Mouse (Mus musculus) erythroid progenitor cell, adult 5-6 weeks (primary cell): Measurements from ENCODE around the gene Atp8b4. TPM values are rescaled to one million over a fixed set of nuclear protein-coding genes. Genes with fewer than 3 reads are reported as not detected.
"Not testable (repeated sequence)": the region's sequence is repeated elsewhere in the genome, so short reads cannot be mapped to it uniquely, and the experiment has no call there.

Experiments
- ATAC-seq: replicated peaks from 2 replicates; pipeline ENCODE4 v1.8.0; 2016; ENCODE audit warnings: moderate number of reproducible peaks, mild to moderate bottlenecking, moderate TSS enrichment, inconsistent platforms; ENCODE audit not compliant: poor library complexity, low FRiP score, severe bottlenecking
- total RNA-seq, 2 experiments: library from RNA; stranded (forward) in 1 of 2; stranded (reverse) in 1 of 2; fragments of 150-400 nt in 1 of 2; fragments of 186-747, 209-891 nt in 1 of 2; gene quantifications; 2 replicates each; pipeline versions ENCODE4 v1.2.3 to v1.2.4; 2015 to 2017; ENCODE audit warnings: low replicate concordance in 2 of 2

The Atp8b4 gene
- total RNA-seq, 2 experiments from 2014 or later = 16.6 to 31.0 TPM

DNA sequence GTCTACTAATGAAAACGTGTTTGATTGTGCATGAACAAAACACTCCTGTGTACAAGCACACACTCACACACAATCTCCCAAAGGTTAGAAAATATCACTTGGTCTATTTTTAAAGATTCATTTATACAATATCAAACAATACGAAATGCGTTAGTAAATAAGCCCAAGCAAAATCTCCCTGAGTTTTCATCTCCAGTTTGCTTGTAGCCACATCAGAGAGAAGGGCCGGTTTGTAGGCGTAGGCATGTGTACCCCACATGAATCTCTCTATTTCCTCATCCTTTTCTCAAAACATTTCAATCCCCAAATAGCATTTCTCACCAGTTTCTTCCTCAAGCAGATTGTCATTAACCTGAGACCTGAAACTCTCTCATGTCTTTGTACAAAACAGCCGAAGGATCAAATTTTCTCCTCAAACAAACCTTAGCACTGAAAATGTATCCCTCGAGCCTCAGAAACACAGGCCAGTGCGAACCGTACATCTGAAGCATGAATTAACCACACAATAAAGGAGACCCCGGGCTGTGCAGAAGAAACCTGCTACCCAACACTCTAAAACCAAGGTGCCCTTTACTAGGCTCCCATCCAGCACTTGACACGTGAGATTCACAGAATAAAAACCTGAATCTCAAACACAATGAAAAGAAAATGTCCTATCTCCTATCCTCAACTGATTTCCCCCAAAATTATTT is 1.6 kb downstream of the Atp8b4 start:
- ATAC-seq = no peak

DNA sequence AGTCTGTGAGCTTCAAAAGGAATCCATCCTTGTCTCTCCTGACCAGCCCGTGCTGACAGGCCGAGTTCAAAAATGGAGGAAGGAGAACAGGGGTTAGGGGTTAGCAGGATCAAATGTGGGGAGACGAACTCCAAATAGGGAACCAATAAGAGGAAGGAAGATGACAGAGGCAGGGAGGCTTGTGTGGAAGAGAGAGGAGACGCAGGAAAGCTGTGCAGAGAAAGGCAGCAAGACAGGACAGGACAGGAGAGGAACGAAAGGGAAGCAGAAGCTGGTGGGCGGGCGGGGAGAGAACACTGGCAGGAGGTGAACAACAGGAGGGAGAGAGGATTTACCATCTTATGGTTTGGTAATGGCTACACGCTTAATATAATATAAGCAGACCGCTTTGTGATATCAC is 3.6 kb downstream of the Atp8b4 start:
- ATAC-seq = no peak

DNA sequence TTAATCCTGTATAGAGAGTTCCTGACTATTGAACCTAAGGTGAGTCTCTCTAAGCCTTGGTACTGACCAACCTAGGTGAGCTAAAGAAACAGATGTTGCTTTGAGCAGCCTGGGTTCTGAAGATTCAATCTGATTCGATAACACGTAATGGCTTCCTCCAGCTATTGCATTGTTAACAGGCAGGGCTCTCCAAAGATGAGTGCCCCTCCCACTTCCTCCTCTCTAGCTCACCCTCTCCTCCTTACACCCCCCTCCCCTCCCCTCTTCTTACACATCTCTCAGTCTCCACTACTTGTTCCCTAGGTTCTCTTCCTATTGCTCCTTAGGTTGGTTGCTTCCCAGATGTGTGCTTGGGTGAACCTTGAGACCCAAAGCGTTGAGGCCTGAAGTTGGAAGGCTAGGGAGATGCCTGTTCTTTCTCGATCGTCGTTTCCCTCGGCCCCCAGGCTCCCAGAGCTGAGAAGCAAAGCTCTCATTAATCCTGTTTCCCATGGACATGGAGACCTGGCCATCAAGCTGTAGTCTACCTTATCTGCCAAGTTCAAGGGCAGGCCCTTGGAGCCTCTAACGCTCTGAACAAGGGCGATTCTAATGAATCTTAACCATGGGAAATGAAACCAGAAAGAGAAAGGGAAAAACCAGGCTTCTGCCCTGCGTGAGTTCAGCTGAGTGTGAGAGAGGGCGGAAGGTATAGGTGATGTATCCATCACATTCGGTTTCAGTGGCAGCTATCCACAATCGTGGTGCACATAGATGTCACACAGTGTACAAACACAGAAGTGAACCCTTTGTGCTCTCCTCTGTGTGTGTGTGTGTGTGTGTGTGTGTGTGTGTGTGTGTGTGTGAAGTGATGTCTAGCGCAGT is 4.4 kb downstream of the Atp8b4 start:
- ATAC-seq = no peak

DNA sequence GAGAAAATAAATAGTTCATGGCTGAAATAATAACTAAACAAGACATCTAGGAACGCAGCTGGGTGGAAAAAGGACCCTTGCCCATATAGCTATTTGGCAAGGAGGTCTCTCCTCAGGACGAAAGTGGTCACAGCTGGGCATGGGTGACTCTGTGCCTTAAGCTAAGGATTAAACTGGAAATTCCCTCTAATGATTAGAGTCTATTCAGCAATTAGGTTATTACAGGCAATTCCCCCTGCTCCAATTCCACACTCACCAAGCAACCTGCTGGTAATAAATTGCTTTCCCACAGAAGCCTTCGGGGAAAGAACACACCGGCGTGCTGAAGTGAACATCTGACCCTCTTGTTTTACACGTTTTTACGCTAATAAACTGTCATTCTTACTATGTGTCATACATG is 5.2 kb downstream of the Atp8b4 start:
- ATAC-seq = no peak

DNA sequence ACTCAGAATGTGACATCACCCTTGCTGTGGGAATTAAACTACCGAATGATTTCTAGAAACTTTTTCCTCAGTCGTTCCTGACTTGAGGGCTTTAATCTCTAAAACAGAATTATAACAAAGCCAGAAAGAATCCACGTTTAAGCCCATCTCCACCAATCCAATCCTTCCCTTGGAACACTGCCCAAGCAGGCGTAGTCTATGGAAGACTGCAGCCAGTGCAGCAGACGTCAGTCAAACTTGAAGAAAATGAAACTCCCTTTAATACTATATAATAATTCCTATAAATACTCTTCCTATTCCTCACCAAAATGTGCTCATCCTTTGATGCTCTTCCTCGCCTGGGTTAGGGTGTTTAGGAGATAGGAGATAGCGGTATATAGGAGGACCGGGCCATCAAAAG is 7.2 kb downstream of the Atp8b4 start:
- ATAC-seq = no peak

DNA sequence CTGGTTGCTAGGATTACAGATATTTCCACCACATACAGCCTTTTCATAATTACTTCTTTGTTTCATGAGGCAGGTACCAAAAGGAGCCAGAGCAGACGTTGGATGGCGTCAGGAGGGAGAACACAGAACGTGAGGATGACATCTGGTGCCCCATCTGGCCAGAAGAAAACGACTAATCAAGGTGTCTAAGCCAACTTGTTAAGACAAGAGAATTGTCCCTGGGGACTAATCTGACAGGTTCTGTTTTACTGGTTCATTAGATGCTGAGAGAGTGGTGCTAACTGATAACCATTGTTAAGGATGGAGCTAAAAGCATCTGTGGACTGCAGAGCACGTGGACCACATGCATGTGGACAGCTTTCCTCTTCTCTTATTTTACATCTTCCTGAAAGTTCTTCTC is 7.8 kb downstream of the Atp8b4 start:
- ATAC-seq = no peak

DNA sequence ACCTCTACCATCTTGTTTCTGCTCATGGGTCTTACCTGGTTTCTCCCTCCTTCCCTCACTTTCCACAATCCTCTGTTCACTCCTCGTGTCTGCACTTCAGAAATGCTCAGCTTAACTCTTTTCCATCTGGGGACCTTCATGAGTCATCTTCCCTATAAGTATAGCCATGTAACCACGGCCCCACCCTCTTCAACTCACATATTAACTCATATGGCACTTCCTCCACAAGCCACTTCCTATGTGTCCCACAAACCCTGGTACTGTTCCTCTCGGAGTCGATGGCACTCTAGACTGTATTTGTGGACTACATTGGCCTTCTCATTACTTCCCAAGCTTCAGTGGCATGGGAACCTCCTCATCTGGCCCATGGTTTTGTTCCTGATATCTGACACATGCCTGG is 9.0 kb downstream of the Atp8b4 start:
- ATAC-seq = no peak

DNA sequence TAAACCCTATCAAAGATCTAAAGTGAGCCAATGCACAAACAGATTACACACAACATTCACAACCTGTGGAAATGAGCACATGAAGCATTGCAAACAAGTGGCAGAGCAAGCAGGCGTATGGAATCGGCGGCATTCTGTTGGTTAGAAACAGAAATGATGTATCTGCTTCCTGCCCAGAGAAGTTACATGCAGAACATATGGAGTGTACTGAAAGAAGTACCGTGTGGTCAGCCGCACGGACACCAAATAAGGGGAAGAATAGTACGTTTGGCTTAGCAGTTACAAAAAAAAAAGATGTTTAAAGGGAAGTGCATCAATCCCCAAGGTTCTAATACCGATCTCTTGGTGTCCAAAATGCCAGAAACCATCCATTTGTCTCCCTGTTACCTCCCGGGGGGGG is 9.9 kb downstream of the Atp8b4 start:
- ATAC-seq = no peak

DNA sequence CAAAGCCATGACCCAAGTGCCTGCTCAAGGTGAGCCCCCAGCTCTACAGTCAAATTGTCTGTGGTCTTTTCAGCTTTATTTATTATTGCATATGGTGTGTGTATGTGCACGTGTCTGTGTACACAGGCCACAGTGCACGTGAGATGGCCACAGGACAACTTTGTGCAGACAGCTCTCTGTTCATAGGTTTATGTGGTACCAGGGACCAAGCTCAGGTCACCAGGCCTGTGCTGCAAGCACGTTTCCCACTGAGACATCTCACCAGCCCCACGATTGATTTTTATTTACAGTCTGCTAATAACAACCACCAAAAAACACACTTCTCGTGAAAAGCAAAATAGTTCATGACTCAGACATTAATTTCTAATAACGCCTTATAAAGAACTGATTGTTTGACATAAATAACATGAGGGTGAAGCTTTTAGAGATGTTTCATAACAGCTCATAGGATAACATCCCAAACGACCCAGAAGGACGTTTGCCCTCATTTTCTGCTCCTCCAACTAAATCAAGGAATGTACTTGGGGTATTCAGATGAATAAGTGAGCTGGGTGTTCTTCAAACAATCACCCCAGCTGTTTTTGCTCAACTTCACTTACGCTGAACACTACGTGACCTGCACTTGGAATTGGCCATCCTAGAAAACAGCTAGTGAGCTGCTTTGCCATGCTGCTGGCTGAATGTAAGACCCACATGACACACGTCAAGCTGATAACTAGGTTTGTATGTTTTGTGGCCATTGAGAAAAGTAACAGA is 15.0 kb downstream of the Atp8b4 start:
- no peak for ATAC-seq

DNA sequence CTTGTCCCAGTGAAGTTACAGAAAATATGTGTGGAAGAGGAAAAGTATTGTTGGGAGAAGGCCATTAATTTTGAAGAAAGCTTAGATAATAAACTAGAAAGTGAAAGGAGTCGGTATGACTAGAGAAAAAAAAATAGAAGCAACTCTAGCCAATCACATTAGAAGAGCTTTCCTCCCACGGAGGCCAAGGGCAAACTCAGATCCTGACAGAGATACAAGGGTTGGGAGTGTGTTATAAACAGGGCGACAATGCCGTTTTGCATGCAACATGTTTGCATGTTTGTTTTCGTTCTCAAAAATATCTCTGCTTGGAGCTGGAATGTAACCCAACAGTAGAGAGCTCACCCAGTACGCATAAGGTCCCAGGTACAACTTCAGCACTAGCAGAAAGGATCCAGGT is 17.1 kb downstream of the Atp8b4 start:
- no peak for ATAC-seq

DNA sequence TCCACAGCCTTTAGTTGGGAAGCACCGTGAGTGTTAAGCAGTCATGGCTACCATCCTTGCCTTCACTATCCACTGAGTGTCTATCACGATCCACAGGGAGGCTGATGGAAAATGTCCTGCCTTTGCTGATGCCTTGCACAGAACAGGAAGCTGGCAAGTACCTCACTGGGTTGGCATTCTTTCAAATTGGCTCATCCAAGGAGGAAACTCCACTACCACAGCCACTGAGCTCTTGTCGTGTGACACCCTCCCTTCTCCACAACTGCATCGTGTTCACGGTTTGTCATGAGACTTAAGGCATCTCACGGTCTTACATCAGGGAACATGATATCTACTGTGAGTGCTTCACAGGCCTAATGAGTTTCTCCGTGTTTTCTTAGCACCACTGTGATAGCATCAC is 22.9 kb downstream of the Atp8b4 start:
- no peak for ATAC-seq

DNA sequence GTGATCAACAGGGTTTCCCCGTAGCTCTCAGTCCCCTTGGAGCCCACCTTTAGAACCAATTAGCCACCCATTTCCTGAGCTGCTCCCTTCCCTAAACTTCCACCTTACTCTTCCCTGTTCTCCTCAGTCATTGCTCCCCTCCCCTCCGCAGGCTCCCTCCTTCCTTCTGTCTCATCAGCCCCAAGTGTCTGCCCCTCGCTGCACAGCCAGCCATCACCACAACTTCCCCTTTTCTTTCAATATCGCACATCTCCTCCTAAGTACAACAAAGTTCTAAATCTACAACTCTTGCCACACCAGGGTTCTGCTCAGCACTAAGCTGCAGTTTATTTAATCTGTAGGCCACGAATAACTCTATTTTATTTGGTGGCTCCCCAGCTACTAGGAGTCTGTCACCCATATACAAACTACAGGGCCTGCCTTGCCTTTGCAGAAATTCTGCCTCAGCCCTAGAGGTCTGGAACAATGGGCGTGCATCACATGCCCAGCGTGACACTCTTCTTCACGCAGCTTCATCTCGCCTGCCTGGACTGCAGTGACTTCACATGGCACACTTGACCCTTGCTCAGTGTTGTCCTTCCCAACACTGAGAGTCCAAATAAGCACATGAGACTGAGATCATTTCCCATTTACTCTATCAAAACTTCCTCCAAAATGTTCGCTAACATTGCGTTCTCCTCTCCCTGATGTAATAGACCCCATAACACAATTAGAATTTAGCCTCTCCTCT is 24.6 kb downstream of the Atp8b4 start:
- ATAC-seq = no peak

DNA sequence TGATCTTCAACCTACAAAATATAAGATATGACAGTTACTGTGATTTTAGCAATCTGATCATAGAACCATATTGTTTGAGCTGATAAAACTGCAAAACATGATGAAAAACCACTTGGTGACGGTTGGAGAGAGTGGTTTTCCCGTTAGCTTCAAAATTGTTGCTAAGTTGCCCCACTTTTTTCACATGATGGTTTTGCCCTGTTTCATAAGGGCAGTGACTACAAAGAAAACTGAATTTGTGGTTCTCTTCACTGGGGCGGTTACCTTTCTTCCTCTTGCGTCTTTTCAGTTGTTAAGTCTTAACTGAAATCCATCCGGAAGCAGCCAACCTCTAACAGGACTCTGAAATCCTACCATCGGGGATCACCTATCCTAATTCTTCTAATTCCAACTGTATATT is 26.5 kb downstream of the Atp8b4 start:
- no peak for ATAC-seq

DNA sequence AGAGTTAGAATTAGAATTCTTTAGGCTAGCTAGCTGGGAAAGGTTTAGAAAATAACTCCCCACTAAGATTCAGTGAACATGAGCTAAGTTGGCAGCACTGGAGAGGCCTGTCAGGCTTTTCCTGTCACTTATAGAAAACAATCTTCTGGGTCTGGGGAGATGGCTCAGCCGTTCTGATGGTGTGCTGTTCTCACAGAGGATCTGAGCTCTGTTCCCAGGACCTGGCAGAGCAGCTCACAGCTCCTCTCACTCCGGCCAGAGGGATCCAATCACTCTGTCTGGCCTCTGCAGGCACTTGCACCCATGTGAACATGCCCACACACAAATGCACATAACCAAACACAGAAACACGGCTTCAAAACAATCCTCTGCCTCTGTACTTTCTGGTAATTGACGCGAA is 27.6 kb downstream of the Atp8b4 start:
- ATAC-seq = no peak

DNA sequence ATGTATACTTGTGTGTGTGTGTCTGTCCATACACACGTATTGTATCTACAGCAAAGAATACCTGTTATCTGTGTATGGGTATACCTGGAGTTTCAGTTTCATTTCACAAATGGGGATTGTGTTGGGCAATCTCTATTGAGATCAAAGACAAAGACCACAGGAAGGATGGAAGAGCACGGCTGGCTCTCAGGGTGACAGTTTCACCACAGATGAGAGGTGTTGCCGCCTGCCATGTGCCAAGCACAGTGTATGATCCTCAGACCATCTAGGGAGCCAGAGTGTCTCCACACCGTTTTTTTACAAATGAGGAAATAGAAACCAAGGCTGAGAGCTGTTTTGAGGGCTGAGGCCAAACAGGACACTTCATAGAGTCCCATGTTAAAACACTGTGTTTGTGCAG is 32.7 kb downstream of the Atp8b4 start:
- ATAC-seq = no peak

DNA sequence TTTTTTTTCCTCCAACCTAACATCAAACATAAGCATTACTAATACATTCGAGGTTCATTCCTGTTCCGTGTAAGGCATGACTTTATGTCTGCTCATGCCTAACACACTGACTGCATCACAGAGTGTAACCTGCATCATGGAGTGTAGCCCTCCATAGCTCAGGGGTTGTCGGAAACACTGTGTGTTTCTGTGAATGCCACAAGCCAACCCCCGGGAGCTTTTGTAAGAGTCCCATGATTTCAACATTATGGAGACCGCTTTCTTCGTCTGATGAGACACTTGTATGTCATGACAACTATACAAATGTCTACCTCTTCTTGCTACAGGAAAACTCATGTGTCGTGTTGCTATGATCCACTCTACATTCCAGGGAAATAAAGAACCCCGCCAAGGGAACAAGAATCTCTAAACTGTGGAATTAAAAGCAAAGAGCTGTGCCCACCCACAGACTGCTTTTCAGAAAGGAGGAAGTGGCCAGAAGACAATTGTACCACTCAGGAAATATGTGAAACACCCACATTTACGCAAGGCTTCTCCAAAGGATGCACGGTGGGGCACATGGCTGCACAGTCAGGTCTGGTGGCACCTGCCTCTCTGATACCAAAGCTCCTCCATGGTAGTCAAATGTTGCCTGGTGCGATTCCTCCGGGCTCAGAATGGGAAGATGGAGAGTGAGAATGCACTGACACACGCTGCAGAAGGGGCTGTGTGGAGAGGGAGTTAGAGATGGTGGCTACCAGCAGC is 33.9 kb downstream of the Atp8b4 start:
- no peak for ATAC-seq

DNA sequence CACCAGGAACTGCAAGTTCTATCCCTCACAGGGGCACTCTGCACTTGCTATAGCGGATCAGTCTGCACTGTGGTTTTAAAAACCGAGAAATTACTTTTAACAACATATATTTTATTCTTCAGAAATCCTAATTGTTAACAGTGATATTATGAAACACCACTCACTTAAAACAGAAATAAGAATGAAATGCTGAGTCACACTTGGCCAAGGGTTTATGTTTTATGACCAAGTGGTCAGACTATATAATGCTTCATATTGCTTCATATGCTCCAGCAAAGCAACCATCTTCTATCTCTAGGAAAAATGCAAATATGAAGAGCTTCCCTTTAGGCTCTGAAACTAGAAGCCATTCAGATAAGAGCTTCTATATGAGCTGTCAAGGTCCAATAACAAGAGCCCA is 41.8 kb downstream of the Atp8b4 start:
- no peak for ATAC-seq

DNA sequence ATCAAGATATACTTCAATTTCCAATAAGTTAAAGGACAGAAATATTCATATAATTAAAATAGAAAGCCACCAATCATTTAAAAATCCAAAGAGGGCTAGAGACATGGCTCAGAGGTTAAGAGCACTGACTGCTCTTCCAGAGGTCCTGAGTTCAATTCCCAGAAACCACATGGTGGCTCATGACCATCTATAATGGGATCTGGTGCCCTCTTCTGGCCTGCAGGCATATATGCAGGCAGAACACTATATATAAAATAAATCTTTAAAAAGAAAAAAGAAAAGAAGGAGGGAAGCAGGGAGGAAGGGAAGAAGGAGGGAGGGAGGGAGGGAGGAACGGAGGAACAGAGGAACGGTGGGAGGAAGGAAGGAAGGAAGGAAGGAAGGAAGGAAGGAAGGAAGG is 42.7 kb downstream of the Atp8b4 start:
- not testable (repeated sequence) for ATAC-seq

DNA sequence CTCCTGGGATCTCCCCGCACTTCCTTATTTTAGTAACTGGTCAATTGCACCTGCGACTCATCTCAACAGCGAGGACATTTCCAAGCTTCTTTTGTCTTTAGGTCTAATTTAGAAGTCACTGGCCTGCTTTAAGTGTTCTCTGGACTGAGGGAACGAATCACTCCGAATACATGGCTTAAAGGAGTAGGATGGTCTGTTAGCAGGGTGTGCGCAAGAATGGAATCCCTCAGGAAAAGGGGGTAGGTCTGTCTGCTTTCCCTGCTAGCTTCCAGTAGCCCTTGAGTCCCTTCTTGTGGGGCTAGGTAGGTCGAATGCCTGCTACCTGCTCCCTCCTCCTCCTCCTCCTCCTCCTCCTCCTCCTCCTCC is 49.6 kb downstream of the Atp8b4 start:
- ATAC-seq = no peak
